Mouse (Mus musculus) stomach, postnatal 0 days (tissue): ENCODE measurements around the gene Ppp3cb. TPM values are rescaled to one million over a fixed set of nuclear protein-coding genes. Genes with fewer than 3 reads are reported as not detected.

Experiments
- ATAC-seq: fragments of 200-750 bp; cut with Nextera tagmentation; 2 replicates; pipeline ENCODE4 v1.8.0; 2017; ENCODE audit not compliant: low FRiP score, low TSS enrichment
- DNase-seq: peaks from one replicate; pipeline ENCODE4 v3.0.0-alpha.2; 2016; ENCODE audit warnings: low spot score
- H3K27ac ChIP-seq: fragments of 300-500 bp; sonication (generic); replicated peaks from 2 replicates; pipeline ENCODE4 v1.5.1; 2014; ENCODE audit warnings: mild to moderate bottlenecking, control low read depth
- H3K27me3 ChIP-seq: fragments of 300-500 bp; sonication (generic); 2 replicates; pipeline ENCODE4 v1.6.1; 2014; ENCODE audit warnings: low read length; ENCODE audit not compliant: control insufficient read depth, insufficient read depth
- H3K36me3 ChIP-seq: fragments of 300-500 bp; sonication (generic); 2 replicates; pipeline ENCODE4 v1.6.1; 2014; ENCODE audit warnings: low read length, mixed read lengths; ENCODE audit not compliant: control insufficient read depth, insufficient read depth
- H3K4me1 ChIP-seq: fragments of 300-500 bp; sonication (generic); replicated peaks from 2 replicates; pipeline ENCODE4 v1.6.1; 2014; ENCODE audit warnings: antibody characterized with exemption; ENCODE audit not compliant: control insufficient read depth, insufficient read depth
- H3K4me2 ChIP-seq: fragments of 300-500 bp; sonication (generic); replicated peaks from 2 replicates; pipeline ENCODE4 v1.6.1; 2014; ENCODE audit warnings: low read depth, mild to moderate bottlenecking, control low read depth, moderate library complexity
- H3K4me3 ChIP-seq: fragments of 300-500 bp; sonication (generic); 2 replicates; pipeline ENCODE4 v1.5.1; 2014; ENCODE audit warnings: low read depth, low read length, control low read depth
- H3K9ac ChIP-seq: fragments of 300-500 bp; sonication (generic); 2 replicates; pipeline ENCODE4 v1.6.1; 2014; ENCODE audit warnings: mild to moderate bottlenecking, low read length, control low read depth, mixed read lengths
- H3K9me3 ChIP-seq: fragments of 300-500 bp; sonication (generic); 2 replicates; pipeline ENCODE4 v1.6.1; 2016; ENCODE audit warnings: low read length; ENCODE audit not compliant: control insufficient read depth
- CTCF ChIP-seq: IDR thresholded peaks from 2 replicates; pipeline ENCODE4 v1.5.1; 2016; ENCODE audit warnings: antibody characterized with exemption, low read depth, mild to moderate bottlenecking, moderate library complexity
- EP300 ChIP-seq: optimal IDR thresholded peaks from 2 replicates; pipeline ENCODE3; 2016; ENCODE audit warnings: antibody characterized with exemption
- WGBS: fragments of 180-500 bp; shearing (Covaris S2); extraction: QIAGEN DNeasy Blood & Tissue Kit; methylation state at CpG from one replicate; pipeline ENCODE4 v1.1.7; 2014; 5-methylcytosine and 5-hydroxymethylcytosine counted together
- polyA plus RNA-seq: library from polyadenylated mRNA; unstranded; fragments of >200 nt; fragmentation: Nextera tagmentation; extraction: Ambion mirVana; gene quantifications from 2 replicates; pipeline ENCODE4 v1.2.1, GENCODE M21; 2015

Gene Ppp3cb
- polyA plus RNA-seq, 1 experiment from 2014 or later, result 21.2 TPM

- Histone ChIP-seq H3K9me3 (no peaks in the 10 kb centered on the region), H3K27me3 (no peaks in the 10 kb centered on the region), H3K4me3 (peak within 1 kb of the TSS; percentile 72), H3K4me1 (0 out of 2 replicates have a peak, but pooled peaks cover 2% of the 10 kb centered on the region), H3K27ac (peak within 1 kb of the TSS; percentile 97), H3K4me2 (peak within 1 kb of the TSS; percentile 78), H3K36me3 (no peaks in the 10 kb centered on the region), H3K9ac (peak within 1 kb of the TSS; percentile 78)
- peak; percentile 89 for ATAC-seq
- peak; percentile 96 for DNase-seq
- WGBS, result under 1% methylated on average over 48 of the region's 48 CpGs
- TF ChIP-seq CTCF, result peak; percentile 45
- TF ChIP-seq EP300, result no peak
Observed at GRCm38 (mm10) chr14:20479291-20480194, 66.8 kb downstream of the Ppp3cb start, which contains the start of gene Anxa7. Anxa7 (minus strand) TSS chr14:20480133.

GRCm38 (mm10) chr14:20478801-20479200, 67.6 kb downstream of the Ppp3cb start:
- ATAC-seq (peak; percentile 80), DNase-seq (peak; percentile 87)
- Histone ChIP-seq H3K4me2 (peak overlapping the region; percentile 78), H3K4me3 (peak overlapping the region; percentile 72), H3K27ac (peak overlapping the region; percentile 97), H3K27me3 (no peaks in the 10 kb centered on the region), H3K9ac (peak overlapping the region; percentile 78; the same call in 1 of the 2 replicates), H3K4me1 (0 out of 2 replicates have a peak, but pooled peaks cover 2% of the 10 kb centered on the region), H3K9me3 (no peaks in the 10 kb centered on the region), H3K36me3 (no peaks in the 10 kb centered on the region)
- WGBS, result 12% methylated on average over 7 of the region's 7 CpGs
- TF ChIP-seq CTCF (no peak), EP300 (peak; percentile 11)

GRCm38 (mm10) chr14:20478385-20478784, 68.0 kb downstream of the Ppp3cb start:
- peak; percentile 61 for DNase-seq
- H3K9ac ChIP-seq, result no peak overlapping the region
- TF ChIP-seq EP300 (peak; percentile 10), CTCF (no peak)
- H3K36me3 ChIP-seq, result no peaks in the 10 kb centered on the region
- peak; percentile 73 for ATAC-seq
- H3K4me2 ChIP-seq, result peak overlapping the region; percentile 78; the same call in 1 of the 2 replicates
- peak overlapping the region; percentile 97 for H3K27ac ChIP-seq
- H3K9me3 ChIP-seq, result no peaks in the 10 kb centered on the region
- H3K4me3 ChIP-seq, result peak overlapping the region; percentile 72; the same call in 1 of the 2 replicates
- no peaks in the 10 kb centered on the region for H3K27me3 ChIP-seq
- H3K4me1 ChIP-seq, result 0 out of 2 replicates have a peak, but pooled peaks cover 2% of the 10 kb centered on the region
- WGBS, result 24% methylated on average over 3 of the region's 3 CpGs

- no peak for ATAC-seq
- no peak for DNase-seq
- 56% methylated on average over 4 of the region's 4 CpGs for WGBS
- H3K4me1 ChIP-seq, result 0 out of 2 replicates have a peak, but pooled peaks cover 2% of the 10 kb centered on the region
- H3K9me3 ChIP-seq, result no peaks in the 10 kb centered on the region
- no peak overlapping the region for H3K9ac ChIP-seq
- no peak overlapping the region; the same call in 1 of the 2 replicates for H3K27ac ChIP-seq
- no peak for TF ChIP-seq CTCF
- TF ChIP-seq EP300, result no peak
- no peak overlapping the region for H3K4me3 ChIP-seq
- H3K36me3 ChIP-seq, result no peaks in the 10 kb centered on the region; the same call in 1 of the 2 replicates
- no peaks in the 10 kb centered on the region for H3K27me3 ChIP-seq
- peak overlapping the region; percentile 35 for H3K4me2 ChIP-seq
Observed at GRCm38 (mm10) chr14:20477261-20478025, 68.9 kb downstream of the Ppp3cb start.

- DNase-seq, result no peak
- Histone ChIP-seq H3K9ac (no peak overlapping the region), H3K27me3 (no peaks in the 10 kb centered on the region), H3K9me3 (no peaks in the 10 kb centered on the region), H3K4me1 (no peaks in the 10 kb centered on the region), H3K27ac (no peak overlapping the region), H3K36me3 (peaks cover 39% of the 10 kb centered on the region), H3K4me3 (no peak overlapping the region), H3K4me2 (no peak overlapping the region)
- no peak for TF ChIP-seq CTCF
- no peak for TF ChIP-seq EP300
- no peak for ATAC-seq
- WGBS, result 71% methylated on average over 14 of the region's 14 CpGs
Observed at GRCm38 (mm10) chr14:20460216-20460615, 86.2 kb downstream of the Ppp3cb start.
